7 mouse cellular contexts compared by ENCODE assay signal in the genomic region with DNA sequence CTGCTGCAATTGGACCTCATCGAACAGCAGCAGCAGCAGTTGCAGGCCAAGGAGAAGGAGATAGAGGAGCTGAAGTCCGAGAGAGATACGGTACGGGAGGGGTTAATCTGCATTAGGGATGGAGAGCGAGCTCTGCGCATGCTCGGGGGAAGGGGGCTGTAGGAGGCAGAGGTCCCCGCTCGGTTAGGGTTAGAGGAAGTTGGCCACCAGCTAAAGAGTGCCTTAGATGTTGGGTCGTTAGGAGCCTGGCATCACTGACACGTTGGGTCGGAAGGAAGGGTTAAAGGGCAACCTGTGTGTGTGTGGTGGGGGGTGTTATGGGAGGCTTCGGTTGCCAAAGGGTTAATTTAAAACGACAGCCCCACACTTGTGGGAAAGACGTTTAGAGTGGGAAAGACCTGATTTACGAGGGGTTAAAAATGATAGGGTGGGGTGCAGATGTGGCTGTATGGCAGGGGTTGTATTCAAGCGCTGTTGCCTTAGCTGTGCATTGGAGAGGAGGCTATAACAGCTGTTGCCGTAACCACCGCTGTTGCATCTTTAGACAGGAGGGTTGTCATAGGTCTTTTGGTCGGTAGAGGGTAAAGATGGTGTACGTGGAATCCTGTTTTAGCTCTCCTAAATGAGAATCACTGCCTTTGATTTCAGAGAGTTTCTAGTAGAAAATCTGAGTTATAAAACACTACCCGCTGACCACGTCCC. TPM values are rescaled to one million over a fixed set of nuclear protein-coding genes. Genes with fewer than 3 reads are reported as not detected.
DNase-seq lines count a peak whose midpoint lies in the region; ATAC-seq lines count a peak whose summit lies in the region.

No protein-coding gene starts in this region.

- no peaks in the 10 kb centered on the region for H3K27me3 ChIP-seq in forebrain, embryonic 16.5 days (replicated peaks; ENCODE audit: control insufficient read depth, insufficient read depth, low read length)

- peak overlapping the region; percentile 100 for H3K27ac ChIP-seq in forebrain, embryonic 16.5 days (ENCODE audit: low read length)

- H3K9ac ChIP-seq in forebrain, embryonic 16.5 days (replicated peaks; ENCODE audit: low read depth, low read length): peak overlapping the region; percentile 99

- peak; percentile 62 for ATAC-seq in forebrain, embryonic 16.5 days
- 0 out of 4 replicates have a peak, but pooled peaks have one; percentile 22 to 34 for ATAC-seq in hematopoietic stem cell, adult 5-6 weeks (replicated peaks in 1 of 2; ENCODE audit: insufficient read depth in 1 of 2, low FRiP score in 2 of 2, low TSS enrichment in 1 of 2, low read depth in 1 of 2, poor library complexity in 2 of 2, severe bottlenecking in 2 of 2)

- peak; percentile 69 for DNase-seq in MN1 (ENCODE audit: low spot score)
- peak; percentile 70 for DNase-seq in cerebellum, adult 11 months
- peak; percentile 84 to 88 for DNase-seq in layer of hippocampus, postnatal 10 days (ENCODE audit: low spot score in 2 of 2)
- peak; percentile 69 for DNase-seq in lung, postnatal 36 days
- peak; percentile 86 to 90 for DNase-seq in right cerebral cortex, postnatal 10 days (ENCODE audit: low spot score in 2 of 2)

- H3K4me1 ChIP-seq in forebrain, embryonic 16.5 days (replicated peaks; ENCODE audit: control insufficient read depth, insufficient read depth, low read length): peaks cover 29% of the 10 kb centered on the region

- H3K36me3 ChIP-seq in forebrain, embryonic 16.5 days (ENCODE audit: control insufficient read depth, insufficient read depth): peaks cover 5% of the 10 kb centered on the region

- H3K4me2 ChIP-seq in forebrain, embryonic 16.5 days (ENCODE audit: low read length): peak overlapping the region; percentile 80

- no peaks in the 10 kb centered on the region for H3K9me3 ChIP-seq in forebrain, embryonic 16.5 days (ENCODE audit: control insufficient read depth, low read length)

- H3K4me3 ChIP-seq in forebrain, embryonic 16.5 days (replicated peaks; ENCODE audit: low read length): peak overlapping the region; percentile 94

- WGBS in forebrain, embryonic 16.5 days: 3% methylated on average over 23 of the region's 23 CpGs

RNA-seq across cellular contexts. Expression of a gene that starts 1.4 kb away (rescaled TPM):
- 27.7 and 32.0 TPM in 2 replicates for polyA plus RNA-seq in forebrain, embryonic 16.5 days (2015; fragmentation: Nextera tagmentation; extraction: Ambion mirVana)
- 81.7 and 82.7 TPM in 2 replicates for total RNA-seq in hematopoietic stem cell, adult 5-6 weeks (2017)
- total RNA-seq in layer of hippocampus, postnatal 10 days (2021): 100 to 1,000 TPM; 147 to 157 TPM

RNA-seq across cellular contexts. Expression of a gene that starts 8.0 kb away (rescaled TPM):
- polyA plus RNA-seq in forebrain, embryonic 16.5 days (2015; fragmentation: Nextera tagmentation; extraction: Ambion mirVana): 52.5 and 54.6 TPM in 2 replicates
- total RNA-seq in hematopoietic stem cell, adult 5-6 weeks (2017): 22.8 and 34.9 TPM in 2 replicates
- 10 to 100 TPM; 65.8 to 66.3 TPM for total RNA-seq in layer of hippocampus, postnatal 10 days (2021)

RNA-seq across cellular contexts. Expression of a gene that starts 21.5 kb away (rescaled TPM):
- 3.8 and 4.0 TPM in 2 replicates for polyA plus RNA-seq in forebrain, embryonic 16.5 days (2015; fragmentation: Nextera tagmentation; extraction: Ambion mirVana)
- 0.81 and 1.8 TPM in 2 replicates for total RNA-seq in hematopoietic stem cell, adult 5-6 weeks (2017)
- total RNA-seq in layer of hippocampus, postnatal 10 days (2021): 10 to 100 TPM; 39.1 to 41.5 TPM

RNA-seq across cellular contexts. Expression of a gene that starts 39.9 kb away (rescaled TPM):
- 4.5 and 7.3 TPM in 2 replicates for polyA plus RNA-seq in forebrain, embryonic 16.5 days (2015; fragmentation: Nextera tagmentation; extraction: Ambion mirVana)
- total RNA-seq in hematopoietic stem cell, adult 5-6 weeks (2017): 0.40 and 0.75 TPM in 2 replicates
- 100 to 1,000 TPM; 148 to 154 TPM for total RNA-seq in layer of hippocampus, postnatal 10 days (2021)

RNA-seq across cellular contexts. Expression of a gene that starts 56.2 kb away (rescaled TPM):
- 177 and 182 TPM in 2 replicates for polyA plus RNA-seq in forebrain, embryonic 16.5 days (2015; fragmentation: Nextera tagmentation; extraction: Ambion mirVana)
- total RNA-seq in hematopoietic stem cell, adult 5-6 weeks (2017): 25.3 and 36.8 TPM in 2 replicates
- 1,000 to 10,000 TPM; 1,331 to 1,411 TPM for total RNA-seq in layer of hippocampus, postnatal 10 days (2021)

Comparison
In these comparisons a context has a peak if more than half of its experiments do, and no peak if none do; other contexts are left out.
1. Peak in every context shown above with its lines: DNase-seq, ATAC-seq, H3K4me3 ChIP-seq and H3K27ac ChIP-seq.
2. RNA of a gene that starts 21.5 kb away (total RNA-seq): 39.1 to 41.5 TPM in layer of hippocampus, postnatal 10 days; 0.81 to 1.8 TPM in hematopoietic stem cell, adult 5-6 weeks; every median in the first group is over 10 times any median in the second.